Mouse (Mus musculus) stomach, embryonic 14.5 days (tissue): ENCODE measurements at regions not wholly inside any gene's neighbourhood (a gene's known extent, or its start where the extent isn't known, plus 50 kb on each side); places are given as distances from the start of the nearest gene placed in this dataset.
A peak's percentile ranks its signal among the peaks of the same experiment; 100 is the strongest.

Source experiments
- ATAC-seq: fragments of 200-750 bp; cut with Nextera tagmentation; 2 replicates; pipeline ENCODE4 v1.8.0; 2017; ENCODE audit warnings: low read depth, moderate TSS enrichment; ENCODE audit not compliant: insufficient number of reproducible peaks, insufficient read depth, low FRiP score
- H3K27ac ChIP-seq: fragments of 300-500 bp; sonication (generic); 2 replicates; pipeline ENCODE4 v1.5.1; 2014; ENCODE audit warnings: mild to moderate bottlenecking, low read length, moderate library complexity, mixed read lengths
- H3K27me3 ChIP-seq: fragments of 300-500 bp; sonication (generic); 2 replicates; pipeline ENCODE4 v1.6.1; 2014; ENCODE audit warnings: low read length, control low read depth, mixed read lengths; ENCODE audit not compliant: control insufficient read depth, insufficient read depth
- H3K36me3 ChIP-seq: fragments of 300-500 bp; sonication (generic); 2 replicates; pipeline ENCODE4 v1.6.1; 2014; ENCODE audit warnings: mild to moderate bottlenecking, control low read depth, low read length, moderate library complexity, mixed read lengths; ENCODE audit not compliant: control insufficient read depth, insufficient read depth
- H3K4me1 ChIP-seq: fragments of 300-500 bp; sonication (generic); 2 replicates; pipeline ENCODE4 v1.6.1; 2014; ENCODE audit warnings: low read length, control low read depth, mixed read lengths; ENCODE audit not compliant: control insufficient read depth, insufficient read depth
- H3K4me2 ChIP-seq: fragments of 300-500 bp; sonication (generic); replicated peaks from 2 replicates; pipeline ENCODE4 v1.6.1; 2014; ENCODE audit warnings: low read depth, low read length, control low read depth
- H3K4me3 ChIP-seq: fragments of 300-500 bp; sonication (generic); 2 replicates; pipeline ENCODE4 v1.5.1; 2014; ENCODE audit warnings: low read depth, low read length, control low read depth
- H3K9ac ChIP-seq: fragments of 300-500 bp; sonication (generic); replicated peaks from 2 replicates; pipeline ENCODE4 v1.6.1; 2014; ENCODE audit warnings: low read depth, mild to moderate bottlenecking, control low read depth, low read length, moderate library complexity, mixed read lengths
- H3K9me3 ChIP-seq: fragments of 300-500 bp; sonication (generic); 2 replicates; pipeline ENCODE4 v1.6.1; 2016; ENCODE audit warnings: low read depth, low read length, control low read depth; ENCODE audit not compliant: control insufficient read depth
- WGBS: fragments of 180-500 bp; shearing (Covaris S2); extraction: QIAGEN DNeasy Blood & Tissue Kit; methylation state at CpG from one replicate; pipeline ENCODE4 v1.1.7; 2014; 5-methylcytosine and 5-hydroxymethylcytosine counted together

- peaks cover 6% of the 10 kb centered on the region; the same call in 1 of the 2 replicates for H3K4me1 ChIP-seq
- no peak overlapping the region for H3K4me2 ChIP-seq
- H3K4me3 ChIP-seq: no peak overlapping the region
- H3K36me3 ChIP-seq: no peaks in the 10 kb centered on the region
- no peak overlapping the region for H3K9ac ChIP-seq
- WGBS: 47% methylated on average over 6 of the region's 6 CpGs
- no peaks in the 10 kb centered on the region for H3K27me3 ChIP-seq
- H3K9me3 ChIP-seq: no peaks in the 10 kb centered on the region
- H3K27ac ChIP-seq: peak overlapping the region; percentile 27; the same call in 1 of the 2 replicates
- no peak for ATAC-seq
These were observed 52.2 kb upstream of the Pja1 start for GRCm38 (mm10) chrX:99523306-99523705.

DNA sequence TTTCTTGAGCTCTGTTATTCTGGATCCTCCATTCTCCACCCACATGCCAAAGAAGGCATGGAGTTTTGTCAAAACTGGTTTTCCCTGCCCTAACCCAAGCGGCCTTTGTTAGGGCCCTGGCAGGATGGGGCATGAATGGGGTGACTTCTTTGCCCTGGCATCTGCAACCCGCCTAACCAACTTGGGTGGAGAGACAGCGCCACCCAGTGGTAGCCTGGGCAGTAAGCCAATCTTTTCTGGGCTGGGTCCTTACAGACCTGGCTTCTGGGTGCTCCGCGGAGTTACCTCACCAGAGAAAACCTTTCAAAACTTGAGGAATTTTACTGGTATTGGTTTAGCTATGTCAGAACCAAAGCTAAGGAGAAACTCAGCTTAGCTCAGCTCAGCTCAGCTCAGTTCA, 51.8 kb upstream of the Pja1 start:
- Histone ChIP-seq H3K27me3 (no peaks in the 10 kb centered on the region), H3K27ac (peak overlapping the region; percentile 27; the same call in 1 of the 2 replicates), H3K4me3 (no peak overlapping the region), H3K4me1 (peaks cover 6% of the 10 kb centered on the region; the same call in 1 of the 2 replicates), H3K36me3 (no peaks in the 10 kb centered on the region), H3K4me2 (no peak overlapping the region), H3K9me3 (no peaks in the 10 kb centered on the region), H3K9ac (no peak overlapping the region)
- 23% methylated on average over 5 of the region's 5 CpGs for WGBS
- ATAC-seq: no peak

- Histone ChIP-seq H3K4me1 (peaks cover 6% of the 10 kb centered on the region; the same call in 1 of the 2 replicates), H3K27me3 (no peaks in the 10 kb centered on the region), H3K36me3 (no peaks in the 10 kb centered on the region), H3K9ac (no peak overlapping the region), H3K4me3 (no peak overlapping the region), H3K4me2 (no peak overlapping the region), H3K9me3 (no peaks in the 10 kb centered on the region), H3K27ac (no peak overlapping the region)
- 0 out of 2 replicates have a peak, but pooled peaks have one; percentile 33 for ATAC-seq
- 48% methylated on average over 11 of the region's 11 CpGs for WGBS
These were observed 51.2 kb upstream of the Pja1 start for GRCm38 (mm10) chrX:99522289-99522688.

DNA sequence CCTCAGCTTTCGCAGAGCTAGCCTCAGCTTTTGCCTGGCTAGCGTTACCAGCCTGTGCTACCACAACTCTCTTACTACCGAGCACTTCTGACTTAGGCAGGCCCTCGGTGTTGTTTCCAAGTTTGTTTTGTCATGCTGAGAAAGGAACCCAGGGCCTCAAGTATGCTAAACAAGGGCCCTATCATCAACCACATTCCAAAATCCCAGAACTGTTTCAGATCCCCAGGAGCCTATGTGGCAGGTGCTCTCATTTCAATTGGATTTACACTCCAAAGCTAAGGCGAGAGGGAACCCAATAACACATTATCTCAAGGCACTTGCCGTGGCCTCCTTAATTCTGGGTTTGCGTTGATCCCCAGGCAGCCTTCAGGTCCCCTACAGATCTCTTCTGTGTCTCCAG, 50.8 kb upstream of the Pja1 start:
- H3K36me3 ChIP-seq: no peaks in the 10 kb centered on the region
- peaks cover 6% of the 10 kb centered on the region; the same call in 1 of the 2 replicates for H3K4me1 ChIP-seq
- H3K9me3 ChIP-seq: no peaks in the 10 kb centered on the region
- no peak overlapping the region for H3K9ac ChIP-seq
- H3K27ac ChIP-seq: no peak overlapping the region
- no peaks in the 10 kb centered on the region for H3K27me3 ChIP-seq
- no peak for ATAC-seq
- no peak overlapping the region for H3K4me3 ChIP-seq
- H3K4me2 ChIP-seq: no peak overlapping the region
- WGBS: 70% methylated on average over 7 of the region's 7 CpGs
